Mouse (Mus musculus) cerebellum, adult 18-20 months (tissue): Measurements from ENCODE around the gene Pik3c2a.
"Not testable (repeated sequence)": the region's sequence is repeated elsewhere in the genome, so short reads cannot be mapped to it uniquely, and the experiment has no call there.

ENCODE experiments used
- DNase-seq, 2 experiments: peaks; one replicate each; pipeline ENCODE4 v3.0.0; 2021

Gene Pik3c2a

DNA sequence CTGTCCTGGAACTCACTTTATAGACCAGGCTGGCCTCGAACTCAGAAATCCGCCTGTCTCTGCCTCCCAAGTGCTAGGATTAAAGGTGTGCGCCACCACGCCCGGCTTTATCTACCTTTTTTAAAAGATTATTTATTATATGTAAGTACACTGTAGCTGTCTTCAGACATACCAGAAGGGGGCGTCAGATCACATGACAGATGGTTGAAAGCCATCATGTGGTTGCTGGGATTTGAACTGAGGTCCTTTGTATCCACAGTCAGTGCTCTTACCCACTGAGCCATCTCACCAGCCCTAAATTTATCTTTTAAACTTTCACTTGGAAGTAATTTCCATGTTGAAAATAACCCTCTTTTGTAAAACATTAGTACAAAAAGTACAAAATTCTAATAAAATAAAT is 64.1 kb downstream of the Pik3c2a start:
- not testable (repeated sequence) for DNase-seq

DNA sequence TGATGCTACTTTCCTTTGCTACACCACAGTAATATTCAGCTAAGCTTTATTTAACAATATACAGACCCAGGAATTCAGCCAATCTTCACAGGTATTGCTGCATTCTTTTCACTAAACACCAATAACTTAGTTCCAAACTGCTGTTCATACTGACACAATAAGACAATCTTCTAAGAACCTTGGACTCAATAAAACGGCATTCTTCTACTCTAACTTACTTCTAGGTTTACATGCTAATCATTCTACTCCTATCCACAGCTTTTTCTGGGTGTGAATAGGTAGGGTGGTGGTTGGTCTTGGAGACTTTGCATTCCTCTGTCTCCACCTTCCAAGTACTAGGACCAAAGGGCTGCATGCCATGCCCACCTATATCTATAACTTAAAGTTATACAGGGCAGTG is 69.0 kb downstream of the Pik3c2a start:
- DNase-seq = no peak

DNA sequence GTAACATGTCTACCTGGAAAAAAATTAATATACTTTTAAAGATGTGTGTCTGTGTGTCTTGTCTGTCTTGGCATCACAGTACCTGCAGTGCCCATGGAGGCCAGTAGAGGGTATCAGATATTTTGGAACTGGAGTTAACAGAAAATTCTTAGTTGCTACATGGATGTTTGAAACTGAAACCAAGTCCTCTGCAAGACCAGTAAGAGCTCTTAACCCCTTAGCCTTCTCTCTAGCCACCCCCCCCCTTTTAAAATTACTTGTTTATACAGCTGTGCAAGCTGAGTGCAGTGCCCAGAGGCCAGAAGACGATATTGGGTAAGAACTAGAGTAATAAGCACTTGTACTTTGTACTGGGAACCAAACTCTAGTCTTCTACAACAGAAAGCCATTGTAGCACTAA is 107.0 kb downstream of the Pik3c2a start:
- DNase-seq = peak; percentile 53 to 57

- no peak for DNase-seq
These were observed 108.1 kb downstream of the Pik3c2a start for GRCm38 (mm10) chr7:116335133-116335532.

- DNase-seq = no peak
These were observed 108.6 kb downstream of the Pik3c2a start for GRCm38 (mm10) chr7:116334669-116335038.

- peak; percentile 98 for DNase-seq
These were observed 109.3 kb downstream of the Pik3c2a start, which contains the start of gene Rps13 for GRCm38 (mm10) chr7:116333713-116334668. Rps13 (minus strand) TSS chr7:116334195.

GRCm38 (mm10) chr7:116331246-116331645 is 112.0 kb downstream of the Pik3c2a start:
- no peak for DNase-seq

- DNase-seq = no peak
These were observed 113.4 kb downstream of the Pik3c2a start for GRCm38 (mm10) chr7:116329858-116330257.

DNA sequence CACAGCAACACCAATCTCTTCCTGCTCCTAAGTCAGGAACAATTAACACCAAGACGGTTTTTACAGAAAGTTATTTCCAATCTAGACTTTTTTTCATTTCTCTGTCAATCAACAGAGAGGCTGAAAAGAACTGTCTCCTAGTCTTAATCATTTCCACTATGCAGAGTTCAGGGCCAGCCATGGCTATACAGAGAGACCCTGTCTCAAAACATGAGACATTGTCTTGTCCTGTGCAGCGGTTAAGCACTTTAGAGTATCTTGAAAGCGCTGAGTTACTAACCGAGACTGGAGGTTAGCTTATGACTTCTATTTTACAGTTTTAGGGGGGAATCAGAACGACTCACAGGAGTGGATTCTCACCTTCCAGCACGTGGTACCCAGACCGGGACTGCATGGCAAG is 114.5 kb downstream of the Pik3c2a start:
- DNase-seq = no peak

- DNase-seq = no peak
These were observed 115.3 kb downstream of the Pik3c2a start for GRCm38 (mm10) chr7:116327901-116328300.

DNA sequence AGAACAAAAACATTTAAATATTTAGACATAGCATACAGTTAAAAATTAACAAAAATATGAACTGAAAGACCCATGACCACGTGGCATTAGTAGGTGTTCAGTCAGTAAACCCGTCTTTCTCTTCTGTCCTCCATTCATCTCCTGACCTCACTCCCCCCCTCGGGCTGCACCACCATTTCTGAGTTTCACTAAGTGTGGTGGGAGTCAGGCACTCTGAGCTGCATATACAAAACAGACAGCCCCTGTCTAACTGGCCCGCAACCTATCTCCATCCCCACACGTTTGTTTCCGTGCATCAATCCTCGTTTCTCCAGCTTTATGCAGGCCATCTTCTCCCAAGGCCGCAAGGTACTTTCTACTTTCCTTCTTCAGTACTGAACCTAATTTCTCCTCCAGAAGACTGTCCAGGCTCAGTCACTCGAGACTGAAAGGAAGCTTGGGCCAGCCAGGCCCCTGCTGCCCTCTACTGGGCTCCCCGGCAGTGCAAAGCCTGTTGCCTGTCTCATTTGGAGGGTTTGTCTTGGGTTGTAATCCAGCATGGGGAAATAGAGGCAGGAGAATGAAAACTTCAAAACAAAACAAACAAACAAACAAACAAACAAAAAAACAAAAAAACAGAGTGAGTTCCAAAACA is 119.8 kb downstream of the Pik3c2a start:
- DNase-seq = peak; percentile 57 to 60

GRCm38 (mm10) chr7:116309456-116309855 is 133.8 kb downstream of the Pik3c2a start:
- no peak for DNase-seq

- DNase-seq = no peak
These were observed 134.6 kb downstream of the Pik3c2a start for GRCm38 (mm10) chr7:116308632-116308991.

GRCm38 (mm10) chr7:116307871-116308631 is 135.2 kb downstream of the Pik3c2a start, which contains the start of gene Plekha7:
Plekha7 (minus strand) TSS chr7:116308376.
- DNase-seq = peak; percentile 18 to 39

DNA sequence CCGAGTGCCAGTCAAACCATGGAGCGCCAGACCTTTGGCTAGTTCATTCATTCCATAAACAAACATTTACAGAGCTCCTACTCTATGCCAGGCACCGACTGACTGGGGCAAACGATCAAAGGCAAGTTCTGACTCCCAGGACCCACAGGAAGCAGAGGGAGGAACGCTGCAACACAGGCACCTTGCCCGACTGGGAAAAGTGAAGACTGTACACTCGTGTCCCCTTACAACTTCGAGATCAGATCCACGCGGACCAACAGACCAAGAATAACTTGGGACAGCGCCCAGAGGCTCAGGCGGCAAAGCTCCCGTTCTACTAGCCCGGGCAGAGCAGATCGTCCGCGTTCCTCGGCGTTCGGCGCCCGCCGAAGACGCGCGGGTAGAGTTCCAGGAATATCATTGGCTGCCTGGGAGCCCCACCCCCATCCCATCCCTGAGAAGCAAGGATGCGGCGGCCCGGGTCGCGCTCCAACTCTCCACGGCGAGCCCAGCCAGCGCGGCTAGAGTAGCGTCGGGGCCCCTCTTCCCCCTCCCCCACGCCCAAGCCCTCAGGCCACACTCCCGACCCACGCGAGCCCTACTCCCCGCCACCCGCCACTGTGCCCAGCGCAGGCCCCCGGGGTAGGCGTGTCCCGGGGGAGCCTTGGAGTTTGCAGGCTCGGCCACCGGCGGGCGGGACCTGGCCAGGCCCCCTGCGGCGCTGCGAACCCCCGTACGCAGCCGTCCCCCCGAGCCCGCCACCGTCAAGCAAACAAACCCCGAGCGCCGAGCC is 136.0 kb downstream of the Pik3c2a start:
- peak; percentile 57 to 60 for DNase-seq

GRCm38 (mm10) chr7:116306601-116307000 is 136.6 kb downstream of the Pik3c2a start:
- no peak for DNase-seq

GRCm38 (mm10) chr7:116301661-116302311 is 141.5 kb downstream of the Pik3c2a start:
- DNase-seq = no peak

DNA sequence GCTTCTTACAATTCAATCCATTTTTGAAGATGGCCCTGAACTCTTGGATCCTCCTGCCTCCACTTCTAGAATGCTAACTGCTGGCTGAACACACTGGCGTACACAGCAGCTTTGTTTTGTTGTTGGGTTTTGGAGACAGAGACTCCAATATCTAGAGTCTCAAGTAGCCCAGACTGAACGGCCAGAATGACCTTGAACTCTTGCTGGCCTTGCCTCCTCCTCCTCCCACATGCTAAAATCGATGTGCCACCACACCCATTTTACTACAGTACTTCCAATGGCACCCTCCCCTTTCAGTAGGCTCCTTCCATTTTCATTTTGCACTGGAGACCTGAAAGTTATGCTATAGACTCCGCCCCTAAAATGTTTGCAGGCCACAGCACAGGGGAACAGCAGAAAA is 142.1 kb downstream of the Pik3c2a start:
- DNase-seq = no peak

DNA sequence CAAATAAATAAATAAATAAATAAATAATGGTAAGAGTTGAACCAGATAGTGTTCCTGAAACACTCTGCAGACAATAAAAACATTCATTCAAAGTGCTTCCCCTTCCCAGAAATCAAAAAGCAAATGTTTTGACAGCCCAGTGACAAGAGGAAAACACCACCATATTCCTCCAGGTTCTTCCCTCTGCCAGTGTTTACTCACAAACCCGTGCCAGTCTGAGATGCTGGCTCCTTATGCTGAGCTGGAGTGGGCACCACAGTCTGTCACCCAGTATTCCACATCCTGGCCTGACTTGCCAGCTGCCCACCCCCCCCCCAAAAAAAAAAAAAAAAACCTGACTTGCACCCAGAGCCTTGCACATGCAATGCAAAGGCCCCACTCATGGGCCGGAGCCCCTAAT is 144.4 kb downstream of the Pik3c2a start:
- no peak for DNase-seq

DNA sequence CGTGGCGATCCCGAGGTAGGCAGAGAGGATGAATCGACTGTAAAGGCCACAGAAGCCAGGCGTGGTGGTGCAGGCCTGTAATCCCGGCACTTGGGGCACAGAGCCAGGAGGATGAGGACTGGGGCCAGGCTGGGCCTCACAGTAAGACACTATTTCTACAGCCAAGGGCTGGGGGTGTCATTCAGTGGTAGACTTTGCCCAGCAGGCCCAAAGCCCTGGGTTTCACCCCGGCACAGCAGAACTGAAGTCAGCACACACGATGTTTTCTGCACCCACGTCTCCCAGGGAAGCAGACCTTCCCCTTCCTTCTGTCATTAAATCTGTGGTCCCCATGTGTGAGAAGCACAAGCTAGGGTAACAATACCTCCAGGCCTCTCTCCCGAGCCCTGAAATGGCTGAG is 144.9 kb downstream of the Pik3c2a start:
- no peak for DNase-seq

GRCm38 (mm10) chr7:116294961-116295360 is 148.3 kb downstream of the Pik3c2a start:
- DNase-seq = no peak

GRCm38 (mm10) chr7:116292377-116292776 is 150.9 kb downstream of the Pik3c2a start:
- no peak for DNase-seq
